Mouse (Mus musculus): ENCODE data around the gene Dock1.

Gene Dock1

DNA sequence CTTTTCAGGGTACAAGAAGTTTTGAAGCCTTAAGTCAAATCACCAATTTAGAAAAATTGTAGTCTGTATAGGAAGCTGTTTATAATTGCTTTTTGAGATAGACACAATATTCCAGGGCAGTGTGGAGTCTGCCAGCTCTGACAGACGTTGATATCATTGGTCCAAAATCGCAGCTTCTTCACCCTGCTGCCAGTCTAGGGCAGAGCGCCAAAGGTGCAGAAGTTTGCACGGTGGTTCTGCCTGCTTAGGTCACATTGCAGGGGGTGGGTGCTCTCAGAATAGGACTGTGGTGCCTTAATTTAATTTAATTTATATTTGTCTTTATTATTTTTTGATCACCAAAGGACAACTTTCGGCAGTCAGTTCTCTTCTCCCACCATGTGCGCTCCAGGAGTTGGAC is 288.6 kb downstream of the Dock1 start:
- no peak for DNase-seq (ENCODE audit: low spot score in 2 of 2)

DNA sequence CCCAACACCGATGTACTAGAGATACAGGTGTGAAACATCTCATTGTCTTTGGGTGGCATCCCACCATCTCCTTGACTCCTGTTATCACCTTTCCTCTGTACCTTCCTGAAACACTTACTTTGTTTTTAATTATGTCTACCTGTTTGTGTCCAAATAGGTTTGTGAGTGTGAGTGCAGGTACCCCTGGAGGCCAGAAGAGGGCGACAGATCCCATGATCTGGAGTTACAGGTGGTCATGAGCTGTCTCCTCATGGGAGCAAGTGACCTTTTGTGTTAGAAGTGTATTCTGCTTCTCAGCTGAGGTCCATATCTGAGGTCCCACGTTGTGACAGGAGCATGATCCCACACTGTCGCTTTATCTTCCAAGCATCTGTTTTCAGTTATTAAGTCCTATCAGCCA is 290.4 kb downstream of the Dock1 start:
- DNase-seq (ENCODE audit: low spot score in 2 of 2), result no peak

DNA sequence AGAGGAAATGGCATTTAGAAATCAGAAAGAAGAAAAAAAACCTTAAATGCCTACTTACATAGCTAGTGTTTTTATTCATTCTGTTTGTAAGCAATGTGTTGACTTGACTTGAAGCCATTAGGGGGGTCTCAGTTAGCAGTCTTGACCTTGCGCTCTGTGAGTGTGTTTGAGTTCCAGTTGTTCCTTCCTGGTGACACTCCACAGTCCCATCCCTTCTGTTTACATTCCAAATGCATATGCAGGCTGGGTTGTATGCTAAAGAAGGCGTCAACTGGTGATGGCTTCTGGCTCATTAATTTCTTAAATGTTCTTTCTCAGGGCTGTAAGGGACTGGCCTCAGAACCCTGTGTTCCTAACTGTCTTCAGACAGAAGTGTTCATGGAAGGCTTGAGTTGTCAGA is 291.2 kb downstream of the Dock1 start:
- DNase-seq (ENCODE audit: low spot score in 2 of 2), result no peak

DNA sequence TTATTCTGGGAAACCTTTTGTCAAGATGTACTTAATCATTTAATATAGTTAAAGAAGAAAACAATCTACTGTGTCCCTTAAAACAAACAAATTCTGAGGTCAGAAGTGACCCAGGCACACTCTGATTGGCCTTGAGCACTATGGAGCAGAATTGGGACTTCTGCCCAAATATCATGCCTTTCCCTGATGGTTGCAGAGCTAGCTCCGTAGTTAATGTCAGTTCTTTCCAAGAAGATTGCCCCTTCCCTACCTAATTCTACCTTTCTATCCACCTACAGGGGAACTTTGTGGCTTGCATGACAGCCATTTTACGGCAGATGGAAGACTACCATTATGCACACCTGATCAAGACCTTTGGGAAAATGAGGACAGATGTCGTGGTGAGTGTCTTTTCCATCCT is 319.8 kb downstream of the Dock1 start:
- DNase-seq (ENCODE audit: low spot score in 2 of 2), result no peak

DNA sequence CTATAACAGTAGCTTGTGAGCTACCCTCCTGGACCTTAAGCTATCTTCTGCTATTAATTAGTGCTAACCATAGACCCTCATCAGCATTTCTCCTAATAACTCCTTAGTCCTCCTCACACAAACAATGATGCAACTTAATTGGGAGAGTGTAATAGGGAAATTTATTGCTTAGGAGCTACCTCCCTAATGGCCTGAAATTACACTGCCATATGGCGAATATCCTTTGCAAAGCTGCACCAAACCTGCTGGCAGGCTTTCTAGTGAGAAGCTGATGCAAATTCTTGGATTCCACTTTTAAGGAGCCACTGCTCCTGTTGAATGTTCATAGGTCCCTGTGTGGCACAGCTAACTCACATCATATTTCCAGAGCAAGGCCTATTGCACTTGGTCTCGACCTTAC is 320.5 kb downstream of the Dock1 start:
- DNase-seq (ENCODE audit: low spot score in 2 of 2), result no peak

DNA sequence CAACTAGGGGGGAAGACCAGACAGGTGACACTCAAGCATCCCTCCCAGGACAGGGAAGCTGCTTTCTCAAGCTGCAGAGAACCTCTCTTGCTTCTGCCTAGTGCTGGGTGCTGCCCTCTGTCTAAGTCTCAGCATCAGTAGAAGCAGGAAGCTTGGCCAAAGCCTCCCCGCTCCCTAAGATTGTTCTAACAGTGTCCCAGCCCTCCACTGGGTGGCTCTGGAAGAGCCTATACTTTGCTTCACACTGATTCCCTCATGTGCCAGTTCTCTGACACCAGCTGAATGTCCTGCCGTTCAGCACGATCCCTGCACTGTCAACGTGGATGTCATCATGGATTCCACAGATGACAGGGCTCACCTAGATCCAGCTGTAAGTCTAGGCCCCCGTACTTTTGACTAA is 324.5 kb downstream of the Dock1 start:
- no peak for DNase-seq (ENCODE audit: low spot score in 2 of 2)

DNA sequence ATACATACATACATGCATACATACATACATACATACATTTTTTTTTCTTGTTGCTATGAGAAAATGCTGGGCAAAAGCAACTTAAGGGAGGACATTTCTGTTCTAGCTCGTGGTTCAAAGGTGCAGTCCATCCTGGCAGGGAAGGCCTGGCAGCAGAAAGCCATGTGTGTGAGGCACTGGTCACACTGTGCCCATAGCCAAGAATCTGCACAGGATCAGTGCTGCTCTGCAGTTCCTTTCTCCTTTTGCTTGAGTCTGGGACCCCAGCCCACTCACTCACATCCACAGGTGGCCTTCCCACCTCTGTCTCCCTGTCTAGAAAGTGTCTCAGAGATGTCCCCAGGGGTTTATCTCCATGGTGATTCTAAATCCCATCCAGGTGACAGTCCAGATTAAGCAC is 331.8 kb downstream of the Dock1 start:
- no peak for DNase-seq (ENCODE audit: low spot score in 2 of 2)

DNA sequence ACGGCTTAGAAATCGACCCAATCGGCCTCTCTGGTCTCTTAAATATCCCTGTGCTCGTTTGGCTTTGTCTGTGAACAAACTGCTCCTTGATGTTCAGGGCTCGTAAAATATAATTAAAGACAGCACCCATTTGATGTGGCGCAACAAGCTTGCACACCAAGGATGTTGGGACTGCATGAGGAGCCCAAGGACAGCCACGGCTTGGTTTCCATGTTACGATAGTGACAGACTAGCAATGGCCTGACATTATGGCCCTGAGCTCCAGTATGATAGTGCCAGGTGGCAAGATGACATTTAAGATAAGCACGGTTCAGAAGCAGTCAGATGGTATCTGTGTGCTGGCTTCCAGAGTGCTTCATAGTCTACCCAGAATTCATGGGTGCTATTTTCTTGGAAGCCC is 332.4 kb downstream of the Dock1 start:
- DNase-seq (ENCODE audit: low spot score in 2 of 2), result no peak

DNA sequence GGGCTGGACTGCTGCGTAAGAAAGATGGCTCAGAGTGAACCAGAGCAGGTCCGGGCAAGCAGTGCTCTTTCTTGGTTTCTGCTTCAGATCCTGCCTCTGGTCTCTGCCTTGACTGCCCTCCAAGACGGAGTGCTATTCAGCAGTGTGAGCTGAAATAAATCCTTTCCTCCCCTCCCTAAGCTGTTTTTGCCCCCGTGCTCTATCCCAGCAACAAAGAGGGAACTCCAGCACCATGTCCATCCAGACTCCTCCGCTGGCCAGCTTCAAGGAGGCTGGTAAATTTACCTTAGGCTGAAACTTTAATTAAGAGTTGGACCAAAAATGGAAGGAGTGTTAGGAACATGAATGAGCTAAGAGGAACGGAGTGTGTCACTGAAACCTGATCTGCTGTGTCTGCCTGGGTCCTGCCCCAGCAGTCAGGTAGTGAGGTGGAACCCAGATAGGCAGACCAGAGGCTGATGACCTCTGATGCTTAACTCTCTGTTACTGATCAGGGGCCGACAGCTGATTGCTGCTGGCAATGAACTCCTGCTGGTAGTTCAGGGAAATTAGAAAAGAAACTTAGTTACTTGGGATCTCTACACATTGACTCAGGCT is 335.6 kb downstream of the Dock1 start:
- DNase-seq (ENCODE audit: low spot score in 2 of 2), result no peak

DNA sequence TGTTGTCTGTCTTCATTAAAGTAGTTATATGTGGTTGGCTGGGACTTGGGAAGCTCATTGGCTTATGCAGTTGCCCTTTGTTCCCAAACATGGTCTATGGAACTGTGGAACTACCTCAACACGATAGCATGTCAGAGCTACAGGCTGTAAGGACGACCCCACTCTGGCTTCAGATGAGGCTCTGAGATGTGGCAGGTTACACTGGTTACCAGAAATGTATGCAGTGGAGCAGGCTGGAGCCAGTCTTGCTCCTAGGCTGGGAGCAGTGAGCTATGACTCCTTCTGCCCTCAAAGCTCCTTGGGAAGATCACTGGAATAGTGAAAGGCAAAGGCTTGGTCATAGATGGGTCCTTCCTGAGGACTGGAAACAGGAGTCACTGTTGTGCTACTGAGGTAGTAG is 337.6 kb downstream of the Dock1 start:
- no peak for DNase-seq (ENCODE audit: low spot score in 2 of 2)

DNA sequence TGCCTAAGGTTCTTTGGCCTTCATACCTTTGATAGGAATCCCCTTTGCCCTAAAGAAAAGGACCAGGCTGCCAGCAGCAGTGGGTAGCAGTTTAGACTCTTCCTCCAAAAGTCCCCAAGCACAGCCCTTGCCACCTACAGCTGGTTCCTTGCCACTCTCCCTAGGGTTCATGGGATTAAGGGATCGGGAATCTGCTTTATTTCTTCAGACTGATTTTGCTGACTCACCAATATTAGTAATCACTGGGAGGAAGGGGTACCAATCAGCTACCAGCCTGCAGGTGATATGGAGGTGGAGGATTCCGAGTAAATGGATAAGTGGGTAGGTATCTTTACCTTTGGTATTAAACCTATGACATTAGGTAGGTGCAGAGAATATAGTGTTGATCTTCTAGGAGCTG is 340.5 kb downstream of the Dock1 start:
- DNase-seq (ENCODE audit: low spot score in 2 of 2), result no peak

DNA sequence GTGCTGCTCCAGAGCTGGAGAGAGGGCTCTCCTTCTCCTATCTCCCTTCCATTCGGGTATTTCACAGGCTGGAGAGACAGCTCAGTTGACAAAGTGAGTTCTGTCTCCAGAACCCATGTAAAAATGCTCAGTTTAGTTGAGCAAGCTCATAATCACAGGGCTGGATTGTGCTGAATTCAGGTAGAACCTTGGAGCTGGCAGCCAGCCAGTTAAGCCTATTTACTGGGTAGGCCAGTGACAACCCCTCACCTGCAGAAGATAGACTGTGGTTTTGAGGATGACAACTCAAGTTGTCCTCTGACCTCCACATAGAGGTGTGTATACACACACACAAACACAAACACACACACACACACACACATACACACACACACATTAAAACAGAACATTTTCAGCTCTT is 347.1 kb downstream of the Dock1 start:
- no peak for DNase-seq (ENCODE audit: low spot score in 2 of 2)

DNA sequence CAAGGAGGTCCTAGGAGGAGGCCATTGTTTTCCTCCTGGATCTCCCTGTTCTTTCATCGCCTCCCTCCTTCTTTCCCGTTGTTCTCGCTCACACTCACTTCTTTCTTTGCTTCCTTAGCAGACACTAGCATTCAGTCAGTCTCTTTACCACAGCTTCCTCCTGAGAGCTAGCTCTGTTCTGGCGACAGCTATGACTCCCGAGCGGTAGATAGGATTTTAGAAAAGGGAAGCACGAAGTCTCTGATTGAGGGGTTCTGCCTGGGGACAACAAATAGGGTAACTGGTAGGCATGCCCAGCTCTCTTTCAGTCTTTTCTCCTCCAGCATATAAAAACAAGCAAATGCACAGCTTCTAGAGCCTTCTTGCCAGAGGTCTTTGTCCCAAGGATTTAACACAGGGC is 350.3 kb downstream of the Dock1 start:
- DNase-seq (ENCODE audit: low spot score in 2 of 2), result no peak

DNA sequence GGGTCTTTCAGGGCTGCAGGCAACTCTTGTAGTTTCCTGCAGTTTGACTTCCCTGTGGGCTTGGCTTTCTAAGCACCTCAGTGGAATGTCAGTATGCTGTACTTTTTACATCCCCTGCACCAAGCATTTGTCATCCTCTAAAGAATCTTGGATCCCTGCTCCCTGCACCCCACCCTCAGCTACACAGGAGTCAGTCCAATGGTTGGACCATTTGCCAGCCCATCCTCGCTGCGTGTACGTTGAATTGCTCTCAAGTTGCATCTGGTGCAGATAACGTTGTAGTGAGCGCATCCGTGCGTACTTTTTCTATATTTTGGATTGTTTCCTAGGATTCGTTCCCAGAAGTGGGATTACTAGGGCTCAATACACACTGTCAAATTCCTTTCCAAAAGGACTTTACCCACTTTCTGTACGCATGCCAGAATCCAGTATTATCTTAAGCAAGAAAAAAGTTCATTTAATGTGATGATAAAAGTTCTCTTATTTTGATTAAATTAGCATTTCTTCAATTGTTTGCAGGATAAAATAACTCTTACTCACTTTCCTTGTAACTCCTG is 351.2 kb downstream of the Dock1 start:
- no peak for DNase-seq (ENCODE audit: low spot score in 2 of 2)

DNA sequence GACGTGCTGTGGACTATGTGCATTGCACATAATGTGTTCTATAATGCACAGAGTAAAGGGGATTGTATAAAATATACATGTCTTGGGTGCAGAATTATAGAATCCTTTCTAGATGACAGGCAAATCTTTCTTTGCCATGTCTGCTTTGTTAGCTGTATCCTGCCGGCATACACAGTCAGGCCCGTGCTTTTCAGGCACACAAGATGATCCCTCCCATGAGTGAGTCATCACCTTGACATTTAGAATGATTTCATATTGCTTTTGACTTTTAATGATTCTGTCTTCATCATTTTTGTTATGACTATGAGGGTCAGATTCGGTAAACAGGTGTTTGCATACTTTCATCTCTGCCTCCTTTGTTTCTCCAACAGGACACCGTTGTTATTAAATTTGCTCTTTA is 354.1 kb downstream of the Dock1 start:
- no peak for DNase-seq (ENCODE audit: low spot score in 2 of 2)

DNA sequence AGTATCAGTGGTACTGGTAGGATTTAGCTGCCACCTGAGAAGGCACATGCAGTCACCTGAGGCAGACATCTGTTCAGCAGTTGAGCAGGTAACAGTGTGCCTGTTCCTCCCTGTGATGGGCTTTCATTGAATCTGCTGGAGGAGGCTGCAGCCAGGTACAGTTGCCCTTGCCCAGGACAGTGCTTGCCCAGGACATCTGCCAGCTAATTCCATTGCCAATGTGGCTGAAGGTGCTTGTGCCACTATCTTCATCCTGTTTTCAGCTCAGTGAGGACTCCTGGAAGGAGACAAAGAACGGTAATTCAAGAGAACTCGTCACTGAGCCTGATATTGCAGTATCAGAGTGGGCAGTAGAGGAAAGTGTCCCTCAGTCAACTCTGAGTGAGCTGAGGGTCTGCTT is 358.3 kb downstream of the Dock1 start:
- no peak for DNase-seq (ENCODE audit: low spot score in 2 of 2)

DNA sequence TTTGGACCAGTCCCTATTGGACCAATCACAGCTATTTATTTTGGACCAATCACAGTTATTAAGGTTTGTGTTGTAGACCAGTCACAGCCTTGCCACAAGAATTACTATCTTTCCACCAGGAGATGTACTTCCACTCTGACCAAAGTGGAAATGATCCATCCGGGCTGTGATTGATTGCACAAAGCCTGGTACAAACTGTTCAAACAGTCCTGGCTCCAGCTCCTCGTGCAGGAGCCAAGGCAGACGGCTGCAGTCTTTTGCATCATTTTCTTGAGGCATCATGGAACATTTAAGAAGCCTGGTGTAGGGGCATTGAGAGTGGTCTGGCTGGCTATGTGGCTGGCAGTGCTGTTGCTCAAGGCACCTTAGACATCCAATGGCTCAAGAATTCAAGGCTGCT is 358.7 kb downstream of the Dock1 start:
- no peak for DNase-seq (ENCODE audit: low spot score in 2 of 2)

DNA sequence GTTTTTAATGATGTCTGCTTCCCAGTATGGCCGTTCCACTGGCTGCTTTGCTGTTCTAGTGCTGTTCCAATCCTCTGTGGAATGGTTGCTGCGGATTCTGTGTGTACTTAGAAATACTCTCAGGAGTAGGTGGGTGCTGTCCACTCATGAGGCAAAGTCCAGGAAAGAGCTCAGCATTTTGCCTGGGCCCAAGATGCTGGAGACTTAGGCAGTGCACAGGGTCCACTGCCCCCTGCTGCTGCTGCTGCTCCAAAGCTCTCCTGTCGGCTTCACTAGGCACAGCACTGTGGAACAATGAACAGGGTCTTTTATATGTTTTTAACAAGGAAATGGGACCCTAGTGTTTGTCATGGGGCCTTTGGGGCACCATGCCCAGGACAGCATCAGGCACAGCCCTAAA is 361.0 kb downstream of the Dock1 start:
- DNase-seq (ENCODE audit: low spot score in 2 of 2), result no peak

DNA sequence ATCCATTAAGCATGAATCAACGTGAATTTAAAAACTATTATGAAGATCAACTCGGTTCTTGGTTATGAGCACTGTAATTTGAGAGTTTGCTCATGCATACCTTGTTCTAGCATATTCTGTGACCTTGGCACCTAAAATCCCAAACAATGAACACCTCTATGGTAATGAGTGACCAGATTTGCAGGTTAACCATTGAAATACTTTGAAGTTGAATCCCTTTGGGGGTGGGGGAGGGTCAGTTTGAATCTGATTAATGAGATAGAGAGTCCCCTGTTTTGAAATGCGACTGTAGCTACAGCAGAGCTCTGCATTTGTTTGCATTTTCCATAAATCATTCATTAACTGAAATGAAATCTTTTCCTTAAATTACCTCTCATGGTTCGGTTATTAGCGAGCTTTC is 364.4 kb downstream of the Dock1 start:
- DNase-seq (ENCODE audit: low spot score in 2 of 2), result no peak

DNA sequence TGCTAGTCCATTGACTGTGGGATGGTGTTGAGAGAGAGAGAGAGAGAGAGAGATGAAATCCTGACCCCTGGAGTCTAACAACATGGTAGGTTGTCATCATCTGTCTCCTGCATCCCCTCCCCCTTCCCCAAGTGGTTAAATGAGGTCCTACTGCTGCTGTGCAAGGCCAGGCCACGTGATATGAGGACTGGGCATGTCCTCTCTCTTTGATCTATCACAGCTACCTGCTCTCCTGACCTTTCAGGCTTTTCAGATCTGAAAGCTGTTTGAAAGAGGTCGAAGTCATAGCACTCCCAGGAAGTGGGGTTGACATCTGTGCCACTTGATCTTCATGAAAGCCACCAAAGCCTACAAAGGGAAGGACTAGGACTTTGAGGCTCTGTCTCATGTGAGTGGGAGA is 365.2 kb downstream of the Dock1 start:
- no peak for DNase-seq (ENCODE audit: low spot score in 2 of 2)

DNA sequence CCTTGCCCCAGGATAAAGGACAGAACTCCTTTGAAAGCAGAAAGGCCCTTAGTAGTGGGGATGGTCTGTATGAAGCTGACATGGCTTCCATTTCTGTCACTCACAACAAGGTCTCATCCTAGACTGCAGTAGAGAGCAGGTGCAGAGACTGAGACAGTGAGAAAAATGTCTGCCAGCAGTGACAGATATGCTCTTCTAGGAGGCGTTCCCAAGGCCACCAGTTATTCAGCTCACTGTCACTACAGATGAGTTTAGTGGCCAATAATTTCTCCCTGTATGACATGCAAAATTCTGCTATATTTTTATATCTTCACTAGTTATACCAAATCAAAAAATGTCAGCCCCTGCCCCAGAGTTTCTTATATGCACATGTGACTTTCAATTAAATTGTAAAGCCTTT is 368.5 kb downstream of the Dock1 start:
- DNase-seq (ENCODE audit: low spot score in 2 of 2), result no peak

DNA sequence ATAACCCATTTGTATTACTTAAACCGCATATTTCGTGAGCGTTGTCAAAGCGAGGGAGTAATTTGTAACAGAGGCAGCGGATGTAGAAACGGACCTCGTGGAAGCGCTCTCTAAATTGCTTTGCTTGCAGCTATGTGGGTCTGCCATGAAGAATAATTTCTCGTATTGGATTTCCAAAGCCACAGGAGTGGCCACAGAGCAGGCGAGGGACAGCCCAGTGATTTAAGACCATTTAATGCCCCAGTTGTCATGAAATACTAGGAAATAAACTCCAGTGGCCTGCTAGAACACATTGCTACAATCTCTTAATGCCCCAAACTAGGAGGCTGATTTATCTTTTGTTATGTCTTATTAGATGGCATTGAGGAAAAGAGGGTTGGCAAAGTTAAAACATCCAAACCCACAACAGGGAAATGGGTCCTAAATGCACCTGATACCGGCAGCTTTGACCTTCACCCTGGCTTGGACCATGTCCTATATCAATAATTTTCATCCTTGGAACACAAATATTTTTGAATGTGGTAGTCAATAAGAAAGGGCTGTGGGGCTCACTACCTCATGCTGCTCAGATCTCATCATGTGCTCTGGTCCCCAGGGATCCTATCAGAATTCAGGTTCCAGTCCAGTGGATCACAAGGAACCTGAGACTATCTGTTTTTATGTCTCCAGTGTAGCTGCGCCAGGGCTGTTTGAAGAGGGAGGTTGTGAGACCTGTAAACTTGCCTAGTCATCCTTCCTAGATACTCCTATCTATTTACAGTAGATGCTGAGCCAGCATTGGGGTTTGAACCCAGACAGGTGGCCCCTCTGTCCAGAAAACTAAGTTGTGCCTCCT is 373.7 kb downstream of the Dock1 start:
- no peak for DNase-seq (ENCODE audit: low spot score in 2 of 2)

DNA sequence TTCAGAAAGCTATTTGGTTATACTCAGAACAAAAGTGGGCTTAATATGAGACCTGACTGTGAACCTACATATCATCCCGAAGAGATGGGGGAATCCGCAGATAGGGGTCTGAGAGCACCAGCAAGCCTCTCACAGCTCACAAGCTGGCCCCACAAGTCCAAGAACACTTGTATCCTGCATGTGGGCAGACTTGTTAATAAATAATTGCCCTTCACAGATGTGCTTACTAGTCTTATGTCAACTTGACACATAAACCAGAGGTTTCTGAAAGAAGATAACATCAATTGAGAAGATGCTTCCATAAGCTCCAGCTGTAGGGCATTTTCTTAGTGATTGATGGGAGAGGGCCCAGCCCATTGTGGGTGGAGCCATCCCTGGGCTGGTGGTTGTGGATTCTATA is 379.0 kb downstream of the Dock1 start:
- no peak for DNase-seq (ENCODE audit: low spot score in 2 of 2)
